Mouse (Mus musculus): ENCODE measurements around the gene Gcsh. TPM values are rescaled to one million over a fixed set of nuclear protein-coding genes. Genes with fewer than 3 reads are reported as not detected.

Gcsh gene
- polyA plus RNA-seq, 1 experiment from 2014 or later = 125 TPM

GRCm38 (mm10) chr8:116943555-116944384 lies 49.6 kb downstream of the Gcsh start:
- 0 out of 2 replicates have a peak, but pooled peaks have one; percentile 19 for ATAC-seq (ENCODE audit: insufficient number of reproducible peaks, insufficient read depth, low FRiP score, low TSS enrichment)
- 1% methylated on average over 62 of the region's 62 CpGs for WGBS
- H3K27ac ChIP-seq = no peak overlapping the region

GRCm38 (mm10) chr8:116943161-116943554 lies 50.2 kb downstream of the Gcsh start, which contains the start of gene Atmin:
Gene Atmin (plus strand): TSS chr8:116943393.
- WGBS = under 1% methylated on average over 46 of the region's 46 CpGs
- Histone ChIP-seq H3K9ac (peak within 1 kb of the TSS; percentile 82), H3K27ac (no peak within 1 kb of the TSS), H3K4me1 (peaks cover 12% of the 10 kb centered on the region), H3K9me3 (no peaks in the 10 kb centered on the region), H3K4me3 (peak within 1 kb of the TSS; percentile 94), H3K4me2 (replicated peaks) (peak within 1 kb of the TSS; percentile 94), H3K27me3 (no peaks in the 10 kb centered on the region), H3K36me3 (peaks cover 11% of the 10 kb centered on the region)
- ATAC-seq (ENCODE audit: insufficient number of reproducible peaks, insufficient read depth, low FRiP score, low TSS enrichment) = peak; percentile 82

More at GRCm38 (mm10) chr8:116943555-116944384, 49.6 kb downstream of the Gcsh start:
- Histone ChIP-seq H3K4me3 (peak overlapping the region; percentile 94), H3K4me1 (peaks cover 12% of the 10 kb centered on the region), H3K36me3 (peaks cover 5% of the 10 kb centered on the region), H3K27me3 (no peaks in the 10 kb centered on the region), H3K4me2 (replicated peaks) (peak overlapping the region; percentile 94), H3K9ac (peak overlapping the region; percentile 82), H3K9me3 (no peaks in the 10 kb centered on the region)

- Histone ChIP-seq H3K4me3 (no peak overlapping the region), H3K9ac (no peak overlapping the region), H3K27ac (no peak overlapping the region), H3K4me1 (peaks cover 12% of the 10 kb centered on the region), H3K27me3 (no peaks in the 10 kb centered on the region), H3K9me3 (no peaks in the 10 kb centered on the region), H3K4me2 (replicated peaks) (no peak overlapping the region; the same call in 1 of the 2 replicates), H3K36me3 (peaks cover 17% of the 10 kb centered on the region)
- WGBS = 79% methylated on average over 12 of the region's 12 CpGs
- 0 out of 2 replicates have a peak, but pooled peaks have one; percentile 11 for ATAC-seq (ENCODE audit: insufficient number of reproducible peaks, insufficient read depth, low FRiP score, low TSS enrichment)
These were observed 50.9 kb downstream of the Gcsh start for GRCm38 (mm10) chr8:116942284-116943058.

- Histone ChIP-seq H3K4me3 (no peak overlapping the region), H3K27ac (no peak overlapping the region), H3K27me3 (no peaks in the 10 kb centered on the region), H3K4me2 (replicated peaks) (no peak overlapping the region), H3K9me3 (no peaks in the 10 kb centered on the region), H3K36me3 (peaks cover 67% of the 10 kb centered on the region), H3K9ac (no peak overlapping the region), H3K4me1 (no peaks in the 10 kb centered on the region)
- no peak for ATAC-seq (ENCODE audit: insufficient number of reproducible peaks, insufficient read depth, low FRiP score, low TSS enrichment)
- WGBS = 72% methylated on average over 6 of the region's 6 CpGs
These were observed 57.8 kb downstream of the Gcsh start for GRCm38 (mm10) chr8:116935506-116935905.

GRCm38 (mm10) chr8:116934976-116935375 lies 58.4 kb downstream of the Gcsh start:
- Histone ChIP-seq H3K9ac (no peak overlapping the region), H3K4me3 (no peak overlapping the region), H3K9me3 (no peaks in the 10 kb centered on the region), H3K36me3 (peaks cover 67% of the 10 kb centered on the region), H3K4me2 (replicated peaks) (no peak overlapping the region), H3K27ac (no peak overlapping the region), H3K27me3 (no peaks in the 10 kb centered on the region), H3K4me1 (no peaks in the 10 kb centered on the region)
- 85% methylated on average over 4 of the region's 4 CpGs for WGBS
- ATAC-seq (ENCODE audit: insufficient number of reproducible peaks, insufficient read depth, low FRiP score, low TSS enrichment) = no peak

Other genes starting within 250 kb of the Gcsh start
- gene Cmc2, start 72.1 kb downstream of the Gcsh start, polyA plus RNA-seq (2016; fragmentation: Nextera tagmentation; extraction: Ambion mirVana) = 74.5 and 79.6 TPM in 2 replicates
- 43.5 TPM in 2 replicates for gene Cenpn, start 71.8 kb downstream of the Gcsh start, polyA plus RNA-seq (2016; fragmentation: Nextera tagmentation; extraction: Ambion mirVana)
- 12.5 and 12.6 TPM in 2 replicates for gene Atmin, start 50.1 kb downstream of the Gcsh start, polyA plus RNA-seq (2016; fragmentation: Nextera tagmentation; extraction: Ambion mirVana)
- 2.3 and 2.6 TPM in 2 replicates for gene 1700030J22Rik, start 14.6 kb downstream of the Gcsh start, polyA plus RNA-seq (2016; fragmentation: Nextera tagmentation; extraction: Ambion mirVana)
- not detected in 2 replicates for gene Pkd1l2, start 88.9 kb upstream of the Gcsh start, polyA plus RNA-seq (2016; fragmentation: Nextera tagmentation; extraction: Ambion mirVana)
- 0.15 and 0.38 TPM in 2 replicates for gene Bco1, start 102.3 kb upstream of the Gcsh start, polyA plus RNA-seq (2016; fragmentation: Nextera tagmentation; extraction: Ambion mirVana)
- 3.4 and 3.5 TPM in 2 replicates for gene Gan, start 164.6 kb upstream of the Gcsh start, polyA plus RNA-seq (2016; fragmentation: Nextera tagmentation; extraction: Ambion mirVana)